Mouse (Mus musculus) heart, adult 18-20 months (tissue): ENCODE measurements around the gene Lmx1b. TPM values are rescaled to one million over a fixed set of nuclear protein-coding genes. Genes with fewer than 3 reads are reported as not detected.

Source experiments
- DNase-seq, 2 experiments: peaks; one replicate each; pipeline ENCODE4 v3.0.0; 2021 to 2022; ENCODE audit warnings: mixed read lengths in 1 of 2
- total RNA-seq, 2 experiments: library from RNA; stranded (reverse); gene quantifications; 2 replicates each; pipeline ENCODE4 v1.2.3; 2021

The Lmx1b gene
- total RNA-seq, 2 experiments from 2014 or later, result 0.05 TPM; not detected in 1

DNA sequence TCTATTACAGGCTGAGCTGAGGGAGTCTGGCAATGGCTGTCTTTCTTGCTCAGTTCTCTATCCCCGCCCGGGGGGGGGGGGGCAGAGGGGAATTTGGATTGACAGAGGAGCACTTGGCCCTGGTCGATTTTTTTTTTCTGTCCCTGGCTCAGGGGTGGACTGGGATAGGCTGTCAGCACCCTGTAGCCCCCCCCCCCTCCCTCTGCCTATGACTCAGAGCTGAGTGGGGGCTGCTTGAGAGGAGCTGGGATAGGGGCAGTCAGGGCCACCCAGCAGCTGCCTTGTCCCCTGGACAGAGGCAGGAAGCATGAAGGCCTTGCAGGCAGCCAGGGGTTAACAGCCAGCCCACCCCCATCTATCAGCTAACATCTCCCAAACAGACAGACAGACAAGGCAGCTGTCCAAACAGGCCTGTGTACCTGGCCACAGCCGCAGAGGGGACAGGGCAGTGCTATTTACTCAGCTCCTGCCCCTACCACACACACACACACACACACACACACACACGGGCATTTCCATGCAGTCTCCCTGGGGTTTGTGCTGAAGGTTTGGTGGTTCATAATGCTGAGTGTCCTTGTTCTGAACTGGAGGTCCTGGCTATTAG is 57.8 kb downstream of the Lmx1b start:
- DNase-seq, result no peak

DNA sequence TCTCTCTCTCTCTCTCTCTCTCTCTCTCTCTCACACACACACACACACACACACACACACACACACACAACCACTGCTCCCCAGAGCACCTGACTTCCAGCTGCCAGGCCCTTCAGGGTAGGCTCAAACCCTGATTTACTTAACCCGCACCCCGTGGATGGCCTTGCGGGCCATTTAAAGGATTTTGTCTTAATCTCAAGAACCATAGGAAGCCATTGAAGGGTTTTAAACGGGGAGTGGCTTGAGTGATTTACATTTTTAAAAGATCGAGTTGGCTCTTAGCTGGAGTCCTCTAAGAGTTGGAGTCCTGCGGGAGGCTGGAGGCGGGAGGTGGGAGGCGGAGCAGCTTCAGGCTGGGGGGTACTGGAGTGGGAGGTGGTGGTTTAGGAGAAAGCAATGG is 58.4 kb downstream of the Lmx1b start:
- DNase-seq, result no peak

DNA sequence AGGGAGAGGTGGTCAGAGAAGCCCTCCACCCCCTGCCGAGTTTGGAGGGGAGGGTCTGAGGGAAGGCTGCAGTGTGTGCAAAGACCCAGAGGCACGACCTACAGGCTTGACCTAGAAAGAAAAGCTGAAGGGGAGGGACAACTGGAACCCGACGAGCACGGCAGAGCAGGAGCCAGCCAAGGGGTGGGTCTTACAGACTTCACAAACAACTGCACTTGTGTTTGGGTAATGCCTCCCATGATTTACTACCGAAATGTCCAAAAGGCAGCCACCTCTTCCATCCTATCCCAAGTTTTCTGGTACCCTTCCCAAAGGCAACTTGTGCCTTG is 58.9 kb downstream of the Lmx1b start:
- no peak for DNase-seq

DNA sequence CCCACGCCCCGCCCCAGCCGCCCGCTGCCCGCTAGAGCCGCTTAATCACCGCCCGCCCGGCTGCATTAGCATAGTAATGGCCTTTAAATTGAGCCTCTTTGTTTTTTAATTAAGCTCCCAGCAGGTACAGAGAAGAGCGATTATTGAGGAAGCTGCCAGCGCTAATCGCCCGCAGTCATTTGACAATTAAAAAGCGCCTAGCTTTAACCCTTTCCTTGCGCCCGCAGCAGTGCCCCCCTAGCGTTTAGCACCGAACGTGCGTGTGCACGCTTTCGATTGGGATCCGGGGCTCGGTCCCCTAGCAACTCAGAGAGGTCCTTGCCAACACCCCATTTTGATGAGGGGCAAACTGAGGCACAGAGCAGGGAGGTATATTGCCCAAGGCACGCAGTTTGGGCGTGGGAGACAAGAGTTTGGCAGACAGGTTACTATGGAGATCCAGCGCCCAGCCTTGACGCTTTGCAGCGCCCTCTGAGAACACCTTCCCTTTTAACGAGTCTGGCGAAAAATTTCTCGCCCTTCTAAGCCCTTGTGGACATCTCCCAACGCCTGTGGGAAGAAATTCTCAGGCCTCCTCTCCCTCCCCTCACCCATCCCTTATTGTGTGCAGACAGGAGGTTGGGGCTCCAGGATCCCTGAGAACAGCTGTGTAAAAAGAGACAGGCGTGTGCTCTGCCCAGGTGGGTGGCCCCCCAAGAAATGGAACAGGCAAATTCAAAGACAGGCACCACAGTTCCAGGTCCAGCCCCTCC is 59.4 kb downstream of the Lmx1b start:
- DNase-seq, result no peak

DNA sequence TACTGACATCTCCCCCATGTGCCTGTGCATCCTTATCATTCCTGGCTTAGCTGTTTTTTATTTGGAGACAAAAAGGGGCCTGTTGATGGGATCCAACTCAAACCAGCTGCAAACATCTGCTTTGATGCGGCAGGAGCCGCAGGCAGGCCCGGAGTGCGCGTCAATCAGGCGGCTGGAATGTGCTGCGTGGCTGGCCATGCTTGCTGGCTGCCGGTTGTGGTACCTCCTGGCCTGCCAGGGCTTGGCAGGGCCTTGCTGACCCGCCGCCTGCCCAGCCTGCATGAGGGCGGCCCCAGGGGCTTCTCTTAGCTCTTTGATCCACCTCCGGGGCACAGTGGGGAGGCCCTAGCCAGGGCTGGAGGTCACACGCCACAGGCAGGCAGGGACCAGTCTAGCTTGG is 64.9 kb downstream of the Lmx1b start:
- peak in 1 of 2 experiments; percentile 13 for DNase-seq

DNA sequence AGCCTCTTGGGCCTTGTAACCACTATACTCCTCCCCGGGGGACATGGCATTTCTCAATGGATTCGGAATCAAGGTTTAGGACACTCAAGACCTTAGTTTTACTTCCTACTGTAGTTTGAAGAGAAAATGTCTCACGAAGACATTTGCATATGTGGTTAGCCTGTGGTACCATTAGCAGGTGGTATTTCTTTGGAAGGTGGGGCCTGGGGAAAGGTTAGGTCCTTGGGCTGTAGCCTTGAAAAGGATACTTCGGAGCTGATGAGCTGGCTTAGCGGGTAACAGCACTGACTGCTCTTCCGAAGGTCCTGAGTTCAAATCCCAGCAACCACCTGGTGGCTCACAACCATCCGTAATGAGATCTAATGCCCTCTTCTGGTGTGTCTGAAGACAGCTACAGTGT is 67.2 kb downstream of the Lmx1b start:
- no peak for DNase-seq

DNA sequence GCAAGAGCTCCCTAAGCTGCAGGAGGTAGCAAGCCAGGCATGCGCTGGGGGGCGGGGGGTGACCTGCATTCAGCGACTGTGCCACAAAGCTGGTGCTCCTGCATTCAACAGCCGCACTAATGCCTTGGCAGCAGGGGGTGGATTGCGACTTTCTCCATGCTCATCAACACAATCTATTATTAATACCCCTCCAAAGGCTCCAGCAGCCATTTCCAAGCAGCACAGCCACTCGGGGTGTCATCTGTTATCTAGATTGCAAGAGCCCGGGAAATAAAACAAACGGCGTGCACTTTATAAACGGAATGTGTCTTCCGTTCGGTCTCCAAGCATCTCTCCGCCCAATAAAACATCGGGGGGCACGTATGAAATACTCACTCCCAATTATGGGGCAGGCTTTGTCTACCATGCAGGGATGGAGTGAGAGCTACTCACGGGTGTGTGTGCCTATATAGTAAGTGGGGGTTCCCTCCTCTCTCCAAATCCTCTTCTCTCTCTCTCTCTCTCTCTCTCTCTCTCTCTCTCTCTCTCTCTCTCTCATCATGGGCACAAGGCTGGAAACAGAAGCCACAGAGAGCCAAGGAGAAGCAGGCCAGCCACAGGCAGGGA is 69.0 kb downstream of the Lmx1b start:
- no peak for DNase-seq

DNA sequence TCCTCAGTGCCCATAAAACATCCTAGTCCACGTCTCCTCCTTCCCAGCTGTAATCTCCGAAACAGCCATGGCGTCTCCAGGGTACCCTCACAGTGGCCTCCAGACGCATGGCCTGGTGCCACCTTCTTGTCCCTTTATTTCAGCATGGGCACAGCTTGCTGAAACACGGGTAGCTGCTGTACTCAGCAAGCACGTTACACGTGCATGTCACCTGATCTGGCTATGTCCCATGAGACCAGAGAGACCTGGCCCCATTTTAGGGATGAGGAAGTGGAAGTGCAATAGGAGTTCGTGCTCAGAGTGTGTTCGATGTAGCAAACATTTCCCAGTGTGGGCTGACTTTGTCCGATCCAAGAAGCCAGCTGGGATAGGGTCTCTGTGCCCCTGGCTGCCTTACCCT is 70.6 kb downstream of the Lmx1b start:
- DNase-seq, result no peak

DNA sequence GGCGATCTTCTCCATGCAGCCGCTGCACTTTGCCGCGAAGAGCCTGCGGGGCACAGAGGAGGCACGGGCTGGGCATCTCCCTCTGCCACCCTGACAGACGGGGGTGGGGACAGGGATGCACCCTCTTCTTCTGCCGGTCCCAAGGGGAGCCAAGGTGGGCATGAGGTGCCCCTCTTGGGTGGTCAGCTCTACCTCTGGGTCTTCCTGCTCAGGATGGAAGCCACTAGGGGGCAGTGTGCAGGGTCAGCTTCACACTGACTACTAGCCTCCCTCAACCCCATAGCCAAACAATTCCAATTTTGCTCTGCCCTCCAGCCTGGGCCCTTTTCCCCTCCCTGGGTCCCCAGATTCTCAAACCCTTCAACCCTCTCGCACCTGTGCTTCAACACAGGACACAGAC is 71.1 kb downstream of the Lmx1b start:
- DNase-seq, result peak in 1 of 2 experiments; percentile 55

DNA sequence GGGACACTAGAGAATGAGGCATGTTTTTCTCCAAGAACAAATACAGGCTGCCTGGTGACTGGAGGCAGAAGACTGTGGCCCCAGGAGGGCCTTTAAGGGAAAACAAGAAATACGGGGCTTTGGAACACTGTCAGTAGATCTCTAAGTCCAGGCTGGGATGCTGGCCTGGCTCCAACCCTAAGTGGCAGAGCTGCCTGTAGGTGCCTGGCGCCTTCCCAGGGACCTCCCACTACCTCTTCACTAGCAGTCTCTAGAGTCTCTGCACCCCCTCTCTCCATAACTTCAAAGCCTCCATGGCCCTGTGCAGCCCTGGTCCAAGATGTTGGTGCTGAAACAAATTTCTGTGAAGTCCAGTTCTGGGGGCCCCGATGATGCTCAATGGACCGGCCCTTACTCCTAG is 74.4 kb downstream of the Lmx1b start:
- no peak for DNase-seq

DNA sequence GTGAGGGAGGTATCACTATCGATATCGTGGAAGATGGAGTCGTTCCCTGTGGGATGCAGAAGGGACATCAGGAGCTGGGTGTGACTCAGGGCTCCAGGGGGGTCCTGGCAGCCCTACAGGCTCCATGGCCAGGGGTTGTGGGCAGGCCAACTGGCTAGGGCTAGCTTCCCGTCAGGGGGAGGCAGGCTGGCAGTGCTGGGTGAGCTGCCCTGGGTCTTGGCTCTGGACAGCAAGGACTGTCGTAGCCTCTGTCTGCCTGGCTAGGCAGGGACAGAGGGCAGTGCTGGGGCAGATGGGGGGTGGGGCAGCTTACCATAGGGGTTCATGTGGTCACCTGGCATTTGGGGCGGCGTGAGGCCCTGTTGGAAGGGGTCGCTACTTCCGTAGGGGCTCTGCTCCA is 75.6 kb downstream of the Lmx1b start:
- DNase-seq, result no peak

DNA sequence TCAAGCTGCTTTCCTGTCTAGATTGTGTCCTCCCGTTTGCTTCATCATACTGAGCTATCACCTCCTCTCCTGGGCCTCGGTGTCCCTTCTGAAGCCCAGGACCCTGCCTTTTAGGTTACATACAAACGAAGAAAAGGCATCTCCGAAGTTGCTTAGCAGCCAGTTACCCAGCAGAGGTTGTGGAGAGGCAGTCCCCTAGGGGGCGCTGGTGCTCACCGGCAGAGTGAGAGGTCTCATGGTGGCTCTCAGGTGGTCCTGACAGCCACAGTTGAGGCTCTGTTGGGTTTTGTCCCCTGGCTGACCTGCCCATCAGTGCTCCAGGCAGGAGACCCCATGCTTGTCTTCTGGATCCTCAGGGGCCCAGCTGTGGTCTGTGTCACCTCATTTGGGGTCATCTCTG is 80.6 kb downstream of the Lmx1b start:
- DNase-seq, result peak in 1 of 2 experiments; percentile 53

DNA sequence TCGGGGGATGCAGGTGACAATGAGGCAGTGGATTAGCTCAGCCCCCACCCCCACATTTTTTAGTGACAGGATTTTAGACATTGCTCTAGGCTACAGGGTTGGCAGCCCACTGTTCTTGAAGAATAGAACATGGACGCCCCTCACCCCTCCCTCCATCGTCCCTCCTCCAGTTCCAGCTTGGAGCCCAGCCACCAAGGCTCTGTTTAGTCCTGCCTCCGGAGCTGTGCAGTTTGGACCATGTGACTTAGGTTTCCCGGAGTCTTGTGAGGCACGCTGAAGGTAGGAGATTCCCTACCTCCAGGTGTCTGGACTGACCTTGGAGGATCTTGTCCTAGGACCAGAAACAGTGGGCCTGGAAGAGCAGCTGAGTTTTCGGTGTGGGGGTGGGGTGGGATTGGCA is 81.0 kb downstream of the Lmx1b start:
- no peak for DNase-seq

DNA sequence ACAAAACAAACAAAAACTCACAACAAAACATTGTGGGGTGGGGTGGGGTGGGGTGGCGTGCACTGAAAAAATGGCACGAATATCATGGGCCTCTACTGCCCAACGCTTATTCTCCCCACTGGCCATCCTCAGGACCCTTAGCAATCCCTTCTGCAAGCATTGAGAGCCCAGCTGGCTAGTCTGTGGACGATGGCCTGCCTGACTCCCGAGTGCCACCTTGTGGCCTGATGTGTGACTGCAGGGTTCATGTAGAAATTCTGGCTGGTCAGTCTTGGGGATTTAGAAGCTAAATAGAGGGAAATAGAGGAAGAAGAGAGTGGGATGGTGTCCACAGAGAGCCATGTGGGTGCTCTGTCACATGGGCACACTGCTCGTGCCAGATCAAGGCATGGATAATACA is 82.1 kb downstream of the Lmx1b start:
- DNase-seq, result peak; percentile 48 to 84

DNA sequence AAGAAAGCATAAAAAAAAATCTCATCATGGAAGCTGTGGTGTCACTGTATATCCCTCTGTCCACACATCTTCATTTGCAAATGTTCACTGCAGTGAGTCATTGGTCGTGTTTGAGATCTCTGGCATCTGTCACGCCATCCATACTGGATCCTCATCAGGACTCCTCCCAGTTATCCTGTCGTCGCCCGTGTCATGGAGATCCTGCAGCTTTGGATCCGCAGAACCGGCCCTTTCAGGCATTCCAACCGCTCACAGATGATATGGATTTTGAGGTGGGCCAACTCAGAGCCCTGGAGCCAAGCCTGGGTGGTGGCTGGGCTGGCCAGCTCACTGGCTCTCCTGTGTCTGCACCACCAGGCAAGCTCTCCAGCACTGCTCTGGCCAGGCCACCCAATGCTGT is 84.7 kb downstream of the Lmx1b start:
- no peak for DNase-seq

DNA sequence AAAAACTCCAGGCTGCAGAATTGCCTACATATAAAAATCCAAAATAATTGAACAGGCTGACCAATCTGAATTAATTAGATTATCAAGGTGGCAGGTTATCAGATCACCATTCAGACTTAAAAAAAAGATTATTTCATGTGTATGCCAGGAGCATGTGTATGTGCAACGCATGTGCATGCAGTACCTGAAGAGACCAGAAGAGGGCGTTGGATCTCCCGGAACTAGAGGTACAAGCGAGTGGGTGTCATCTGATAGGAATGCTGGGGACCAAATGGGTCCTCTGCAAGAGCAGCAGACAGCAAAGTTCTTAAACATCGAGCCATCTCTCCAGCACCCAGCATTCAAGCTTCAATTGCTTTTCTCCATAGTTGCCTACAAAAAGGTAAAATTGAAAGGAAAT is 87.6 kb downstream of the Lmx1b start:
- no peak for DNase-seq

DNA sequence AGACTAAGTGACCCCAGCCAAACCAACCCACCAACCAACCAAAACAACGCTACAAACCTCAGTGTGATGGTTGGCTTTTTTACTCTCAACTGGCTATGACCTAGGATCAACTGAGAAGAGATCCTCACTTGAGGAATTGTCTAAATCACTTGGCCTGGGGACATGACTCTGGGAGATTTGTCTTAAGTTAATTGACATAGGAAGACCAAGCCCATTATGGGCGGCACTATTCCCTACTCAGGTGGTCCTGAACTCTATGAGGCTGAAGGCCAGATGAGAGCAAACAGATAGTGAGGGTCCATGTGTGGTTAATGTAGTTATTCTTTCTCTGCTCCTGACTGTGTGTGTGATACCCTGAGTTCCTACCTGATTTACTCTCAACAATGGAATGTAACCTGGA is 92.7 kb downstream of the Lmx1b start:
- no peak for DNase-seq

DNA sequence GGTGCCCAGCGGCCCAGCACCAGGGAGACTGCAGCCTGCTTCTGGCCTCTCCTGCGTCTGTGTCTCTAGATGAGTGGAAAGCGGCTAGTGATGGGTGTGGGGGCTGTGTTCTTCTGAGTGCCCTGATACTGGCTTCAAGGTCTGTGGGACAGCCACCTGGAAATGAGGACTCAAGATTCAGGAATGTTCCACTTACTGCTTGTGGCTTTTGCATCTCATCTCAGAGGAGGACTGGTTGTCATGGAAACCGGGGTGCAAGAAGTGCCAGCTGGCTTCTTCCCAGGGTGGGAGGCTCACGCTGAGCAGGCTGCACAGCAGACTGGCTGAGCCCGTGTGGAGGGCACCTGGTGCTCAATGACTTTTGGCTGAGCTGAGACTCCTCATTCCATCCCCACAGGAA is 93.4 kb downstream of the Lmx1b start:
- DNase-seq, result no peak

DNA sequence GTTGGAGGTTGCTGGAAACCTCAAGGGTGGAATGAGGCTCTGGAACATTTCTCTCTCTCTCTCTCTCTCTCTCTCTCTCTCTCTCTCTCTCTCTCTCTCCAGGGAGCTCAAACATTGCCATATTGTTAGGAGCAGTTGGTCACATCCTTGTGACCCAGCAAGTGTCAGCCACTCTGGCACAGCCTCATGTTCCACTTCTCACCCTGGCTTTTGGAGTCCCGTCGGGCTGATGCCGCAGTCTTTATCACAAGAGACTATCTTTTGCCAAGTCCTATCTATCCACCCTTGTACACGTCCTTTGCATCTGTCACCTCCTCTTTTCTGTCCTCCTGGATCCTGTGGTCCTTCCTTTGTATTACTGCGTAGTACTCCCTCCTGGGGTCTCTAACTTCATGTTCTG is 94.3 kb downstream of the Lmx1b start:
- no peak for DNase-seq

DNA sequence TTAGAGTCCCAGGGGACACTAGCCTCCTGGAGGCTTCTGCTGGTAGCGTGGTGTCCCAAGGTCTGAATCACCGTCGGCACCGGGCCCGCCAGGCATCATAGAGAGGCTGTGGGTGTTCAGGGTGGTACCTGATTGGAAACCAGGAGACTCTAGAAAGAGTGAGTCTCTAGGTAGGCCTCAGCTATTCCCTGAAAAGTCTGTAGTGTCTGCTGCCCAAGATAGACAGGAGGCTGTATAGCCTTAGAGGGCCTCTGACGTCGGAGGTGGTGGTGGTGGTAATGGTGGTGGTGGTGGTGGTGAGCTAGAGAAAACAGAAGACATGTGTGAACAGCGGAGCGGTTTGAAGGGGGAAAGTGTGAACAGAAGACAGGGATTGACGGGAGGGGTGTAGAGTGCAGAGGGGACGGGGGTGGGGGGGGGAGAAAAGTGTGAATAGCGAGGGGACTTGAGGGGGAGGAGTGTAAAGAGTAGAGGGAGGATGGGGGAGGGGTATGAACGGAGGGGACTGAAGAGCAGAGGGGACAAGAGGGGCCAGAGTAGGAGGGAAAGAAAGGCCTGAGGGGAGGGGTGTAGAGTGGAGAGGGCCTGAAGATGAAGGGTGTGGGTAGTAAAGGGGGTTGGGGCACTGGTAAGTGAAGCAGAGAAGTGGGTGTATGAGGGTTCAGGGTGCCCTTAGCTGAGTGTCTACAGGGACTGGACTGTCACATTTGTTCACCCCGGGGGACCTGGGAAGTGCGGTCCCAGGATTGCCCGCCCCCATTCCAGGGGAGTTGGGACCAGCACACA is 95.3 kb downstream of the Lmx1b start:
- DNase-seq, result no peak

DNA sequence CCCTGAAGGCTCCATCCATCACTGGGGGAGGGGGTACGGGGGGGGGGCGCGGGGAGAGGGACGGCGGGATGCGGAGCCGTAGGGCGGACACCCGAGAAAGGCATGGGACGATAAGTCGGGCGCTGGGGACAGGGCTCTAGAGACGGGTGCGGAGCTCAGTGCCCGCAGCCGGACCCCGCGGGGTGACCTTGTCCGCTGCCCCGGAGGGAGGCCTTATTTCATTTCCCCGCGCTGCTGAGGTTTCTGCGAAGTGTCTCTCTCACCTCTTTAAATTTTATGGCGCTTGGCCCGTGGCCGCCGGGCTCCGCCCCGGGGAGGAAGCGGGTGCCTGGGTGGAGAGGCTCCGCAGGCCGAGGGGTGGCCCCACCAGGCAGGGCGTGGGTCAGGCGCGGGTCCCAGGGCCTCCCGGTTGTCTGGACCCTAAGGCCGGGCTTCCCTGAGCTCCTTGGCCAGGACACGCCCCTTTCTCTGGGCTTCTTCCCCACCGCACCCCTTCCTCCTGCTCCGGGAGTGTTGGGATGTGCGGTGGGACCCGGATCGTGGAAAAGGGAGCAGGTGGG is 96.0 kb downstream of the Lmx1b start:
- no peak for DNase-seq

DNA sequence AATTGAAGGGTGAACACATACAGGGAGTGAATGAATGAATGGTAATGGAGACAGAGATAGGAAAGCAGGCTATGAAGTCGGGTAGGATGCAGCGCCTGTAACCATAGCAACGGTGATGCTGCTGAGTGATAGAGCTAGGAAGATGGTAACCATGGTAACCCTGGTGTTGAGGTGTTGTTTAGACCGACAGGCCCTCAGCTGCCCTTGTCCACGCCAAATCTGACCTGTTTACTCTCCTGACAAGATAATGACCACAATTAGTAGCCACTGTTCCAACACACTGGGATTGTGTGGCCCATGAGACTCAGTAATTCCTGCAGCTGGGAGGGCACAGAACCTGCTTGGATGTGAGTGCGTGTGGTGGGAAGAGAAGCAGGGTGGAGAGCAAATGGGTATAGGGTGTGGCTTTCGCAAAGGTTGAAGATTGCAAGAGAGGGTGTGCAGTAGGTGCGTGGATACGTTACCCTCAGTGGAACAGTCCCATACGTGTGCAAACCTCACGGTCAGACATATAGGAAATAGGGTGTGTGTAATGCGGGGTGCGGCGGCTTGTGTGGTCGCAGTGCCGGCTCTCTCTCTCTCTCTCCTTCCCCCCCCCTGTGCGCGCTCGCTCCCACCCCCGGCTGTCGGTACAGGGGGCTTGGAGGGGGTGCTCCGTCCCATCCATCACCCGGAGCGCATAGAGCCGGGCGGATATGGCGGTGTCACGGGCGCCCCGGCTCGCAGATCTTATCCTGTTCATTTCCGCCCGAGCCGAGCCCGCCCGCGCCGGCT is 96.7 kb downstream of the Lmx1b start:
- DNase-seq, result no peak
